In the genomic region with DNA sequence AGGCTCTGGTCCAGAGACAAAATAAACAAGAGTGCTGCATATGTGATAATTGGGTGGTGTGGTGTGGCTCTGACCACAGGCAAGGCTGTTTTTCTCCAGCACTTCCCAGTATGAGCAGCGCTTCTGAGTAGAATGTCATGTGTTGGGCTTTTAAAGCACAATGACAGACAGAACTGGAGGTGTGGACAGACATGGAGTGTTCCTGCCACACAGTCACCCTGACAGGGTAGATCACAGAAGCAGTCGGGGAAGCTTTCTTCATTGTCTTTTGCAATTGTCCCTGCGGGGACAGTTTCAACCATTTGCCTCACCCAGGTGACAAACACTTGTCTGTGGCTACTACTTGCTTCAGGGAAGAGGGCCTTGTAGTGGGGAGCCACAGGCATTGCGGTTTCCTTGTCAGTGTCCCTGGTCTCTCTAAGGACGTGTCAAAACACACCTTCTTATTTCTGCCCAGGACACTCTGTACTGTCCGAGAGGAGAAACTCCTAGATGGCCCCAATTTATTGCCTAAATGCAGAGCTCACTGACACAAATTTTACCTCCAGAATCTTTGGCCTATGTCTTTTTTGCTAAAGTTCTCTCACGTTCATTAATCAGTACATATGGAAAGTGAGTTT, we compare ENCODE assay signal across 16 mouse cellular contexts.
A peak's percentile ranks its signal among the peaks of the same experiment; 100 is the strongest.
DNase-seq lines count a peak whose midpoint lies in the region; ATAC-seq and TF ChIP-seq lines count a peak whose summit lies in the region.
"Had no signal": no experiment of that assay in that cellular context is flagged by ENCODE, and none has a peak within 500 bp of the region (broad histone marks: within the 10 kb centered on the region; RNA-seq: fewer than 3 reads in every experiment).

No protein-coding gene starts in this region.

- TF ChIP-seq CTCF in bone marrow, adult 2 months (IDR thresholded peaks at IDR 0.05; ENCODE audit: control insufficient read depth, insufficient read depth, low read length), result no peak

- no peaks in the 10 kb centered on the region for H3K9me3 ChIP-seq in hindbrain, embryonic 10.5 days
- H3K9me3 ChIP-seq in hindbrain, embryonic 11.5 days (ENCODE audit: control insufficient read depth, low read length), result no peaks in the 10 kb centered on the region
- H3K9me3 ChIP-seq in liver, embryonic 12.5 days (replicated peaks), result no peaks in the 10 kb centered on the region
- no peaks in the 10 kb centered on the region for H3K9me3 ChIP-seq in kidney, embryonic 15.5 days (replicated peaks)
- H3K9me3 ChIP-seq: forebrain, embryonic 13.5 days; G1E; liver, embryonic 13.5 days had no signal

- H3K36me3 ChIP-seq in hindbrain, embryonic 10.5 days, result no peaks in the 10 kb centered on the region
- no peaks in the 10 kb centered on the region for H3K36me3 ChIP-seq in hindbrain, embryonic 11.5 days (ENCODE audit: control insufficient read depth, insufficient read depth, low read length)
- H3K36me3 ChIP-seq in liver, embryonic 12.5 days, result no peaks in the 10 kb centered on the region
- H3K36me3 ChIP-seq in kidney, embryonic 15.5 days, result no peaks in the 10 kb centered on the region
- H3K36me3 ChIP-seq: G1E; liver, embryonic 13.5 days had no signal

- H3K27me3 ChIP-seq in hindbrain, embryonic 10.5 days (ENCODE audit: insufficient read depth, poor library complexity, severe bottlenecking), result no peaks in the 10 kb centered on the region
- no peaks in the 10 kb centered on the region for H3K27me3 ChIP-seq in hindbrain, embryonic 11.5 days (ENCODE audit: control insufficient read depth, insufficient read depth, low read length)
- no peaks in the 10 kb centered on the region for H3K27me3 ChIP-seq in liver, embryonic 12.5 days (replicated peaks)
- H3K27me3 ChIP-seq in kidney, embryonic 15.5 days, result no peaks in the 10 kb centered on the region
- H3K27me3 ChIP-seq: forebrain, embryonic 13.5 days; liver, embryonic 13.5 days had no signal

- WGBS in hindbrain, embryonic 10.5 days, result 79% methylated on average over 7 of the region's 7 CpGs
- 77% methylated on average over 7 of the region's 7 CpGs for WGBS in hindbrain, embryonic 11.5 days
- WGBS in bone marrow, adult 2 months, result 38% methylated on average over 7 of the region's 7 CpGs
- 25% methylated on average over 7 of the region's 7 CpGs for WGBS in liver, embryonic 12.5 days (ENCODE audit: insufficient replicate concordance)
- WGBS in kidney, embryonic 15.5 days, result 62% methylated on average over 7 of the region's 7 CpGs

- TF ChIP-seq POLR2A in bone marrow, adult 2 months (IDR thresholded peaks at IDR 0.05; ENCODE audit: borderline replicate concordance, control insufficient read depth, low read depth, low read length), result no peak

- H3K27ac ChIP-seq in hindbrain, embryonic 10.5 days, result peak overlapping the region; percentile 35; the same call in 1 of the 2 replicates
- no peak overlapping the region for H3K27ac ChIP-seq in hindbrain, embryonic 11.5 days (ENCODE audit: low read depth, low read length)
- H3K27ac ChIP-seq in bone marrow, adult 2 months (ENCODE audit: control insufficient read depth, insufficient read depth, low read depth, low read length, poor library complexity), result peak overlapping the region; percentile 56
- no peak overlapping the region for H3K27ac ChIP-seq in liver, embryonic 12.5 days
- H3K27ac ChIP-seq in kidney, embryonic 15.5 days, result no peak overlapping the region
- H3K27ac ChIP-seq: forebrain, embryonic 13.5 days; liver, embryonic 13.5 days had no signal

- no peak overlapping the region for H3K4me3 ChIP-seq in hindbrain, embryonic 10.5 days
- no peak overlapping the region for H3K4me3 ChIP-seq in hindbrain, embryonic 11.5 days (ENCODE audit: low read depth, low read length)
- no peak overlapping the region for H3K4me3 ChIP-seq in bone marrow, adult 2 months (replicated peaks; ENCODE audit: control insufficient read depth, low read depth, low read length)
- no peak overlapping the region for H3K4me3 ChIP-seq in liver, embryonic 12.5 days
- H3K4me3 ChIP-seq in kidney, embryonic 15.5 days (replicated peaks), result no peak overlapping the region
- H3K4me3 ChIP-seq: forebrain, embryonic 13.5 days; liver, embryonic 13.5 days had no signal

- DNase-seq in hindbrain, embryonic 10.5 days (ENCODE audit: low spot score), result no peak
- no peak for DNase-seq in hindbrain, embryonic 11.5 days (ENCODE audit: low spot score)
- DNase-seq in adrenal gland, postnatal 10 days, result no peak
- DNase-seq in gastrocnemius, postnatal 4 days (ENCODE audit: low spot score in 2 of 2), result no peak
- DNase-seq: cerebellum, postnatal 10 days; gastrocnemius, postnatal 36 days; liver, embryonic 13.5 days; thymus, adult 2 months had no signal

- no peak for ATAC-seq in hindbrain, embryonic 11.5 days (ENCODE audit: low FRiP score)
- ATAC-seq in granulocyte monocyte progenitor cell, adult 5-6 weeks (replicated peaks; ENCODE audit: poor library complexity, severe bottlenecking), result peak; percentile 67
- peak; percentile 24; the same call in 1 of the 2 replicates for ATAC-seq in liver, embryonic 12.5 days
- ATAC-seq in kidney, embryonic 15.5 days (replicated peaks; ENCODE audit: low FRiP score), result no peak
- ATAC-seq: CD4-positive, CD25-positive, alpha-beta regulatory T cell, adult 4 months; forebrain, embryonic 13.5 days; midbrain, embryonic 16.5 days had no signal

- peaks cover 13% of the 10 kb centered on the region; the same call in 1 of the 2 replicates for H3K4me1 ChIP-seq in hindbrain, embryonic 10.5 days (replicated peaks)
- H3K4me1 ChIP-seq in hindbrain, embryonic 11.5 days (replicated peaks; ENCODE audit: control insufficient read depth, insufficient read depth, low read length), result no peaks in the 10 kb centered on the region
- H3K4me1 ChIP-seq in bone marrow, adult 2 months (ENCODE audit: control insufficient read depth, insufficient read depth, low read length), result peaks cover 2% of the 10 kb centered on the region; the same call in 1 of the 2 replicates
- peaks cover 16% of the 10 kb centered on the region; the same call in 1 of the 2 replicates for H3K4me1 ChIP-seq in liver, embryonic 12.5 days
- peaks cover 27% of the 10 kb centered on the region for H3K4me1 ChIP-seq in kidney, embryonic 15.5 days
- H3K4me1 ChIP-seq: forebrain, embryonic 13.5 days; liver, embryonic 13.5 days had no signal

- no peak overlapping the region for H3K4me2 ChIP-seq in hindbrain, embryonic 11.5 days (replicated peaks; ENCODE audit: low read depth, low read length)
- no peak overlapping the region for H3K4me2 ChIP-seq in liver, embryonic 12.5 days
- H3K4me2 ChIP-seq in kidney, embryonic 15.5 days, result no peak overlapping the region
- H3K4me2 ChIP-seq: forebrain, embryonic 13.5 days; liver, embryonic 13.5 days had no signal

- H3K9ac ChIP-seq in hindbrain, embryonic 11.5 days (ENCODE audit: low read depth, low read length), result no peak overlapping the region
- H3K9ac ChIP-seq in liver, embryonic 12.5 days, result no peak overlapping the region
- no peak overlapping the region for H3K9ac ChIP-seq in kidney, embryonic 15.5 days
- H3K9ac ChIP-seq: forebrain, embryonic 13.5 days; liver, embryonic 13.5 days had no signal

Comparison
In these comparisons a context has a peak if more than half of its experiments do, and no peak if none do; other contexts are left out.
1. H3K27ac ChIP-seq: peak in hindbrain, embryonic 10.5 days (single experiment) and bone marrow, adult 2 months (single experiment); none in hindbrain, embryonic 11.5 days (single experiment), liver, embryonic 12.5 days (single experiment) and kidney, embryonic 15.5 days (single experiment).
2. ATAC-seq: peak in granulocyte monocyte progenitor cell, adult 5-6 weeks (single experiment) and liver, embryonic 12.5 days (single experiment); none in hindbrain, embryonic 11.5 days (single experiment) and kidney, embryonic 15.5 days (single experiment).